Mouse (Mus musculus): Measurements from ENCODE around the gene Rcan1. TPM values are rescaled to one million over a fixed set of nuclear protein-coding genes. Genes with fewer than 3 reads are reported as not detected.

Rcan1 gene
- polyA plus RNA-seq, 1 experiment from 2014 or later, result 36.7 TPM

DNA sequence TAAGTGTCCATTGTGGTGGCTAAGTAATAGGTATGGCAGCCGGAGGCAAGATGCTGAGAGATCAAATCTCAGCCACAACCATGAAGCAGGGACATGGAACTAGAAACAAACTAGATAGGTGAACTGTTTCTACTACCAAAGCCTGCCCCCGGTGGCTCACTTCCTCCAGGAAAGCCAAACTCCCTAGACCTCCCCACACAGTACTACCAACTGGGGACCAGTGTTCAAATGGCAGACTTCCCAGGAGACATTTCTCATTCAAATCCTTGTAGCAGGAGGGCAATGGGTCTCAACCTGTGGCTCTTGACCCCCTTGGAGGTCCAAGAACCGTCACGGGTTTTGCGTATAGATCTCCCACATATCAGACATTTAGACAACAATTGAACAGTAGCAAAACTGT is 3.6 kb downstream of the Rcan1 start:
- no peaks in the 10 kb centered on the region for H3K9me3 ChIP-seq
- no peak overlapping the region for H3K4me3 ChIP-seq
- H3K36me3 ChIP-seq, result no peaks in the 10 kb centered on the region
- H3K27ac ChIP-seq, result no peak overlapping the region
- ATAC-seq (ENCODE audit: insufficient number of reproducible peaks, insufficient read depth, low FRiP score, low TSS enrichment), result no peak
- H3K9ac ChIP-seq, result no peak overlapping the region
- no peak overlapping the region for H3K4me2 ChIP-seq (replicated peaks)
- 0 out of 2 replicates have a peak, but pooled peaks cover 4% of the 10 kb centered on the region for H3K27me3 ChIP-seq
- WGBS, result 72% methylated on average over 5 of the region's 5 CpGs
- peaks cover 14% of the 10 kb centered on the region for H3K4me1 ChIP-seq

DNA sequence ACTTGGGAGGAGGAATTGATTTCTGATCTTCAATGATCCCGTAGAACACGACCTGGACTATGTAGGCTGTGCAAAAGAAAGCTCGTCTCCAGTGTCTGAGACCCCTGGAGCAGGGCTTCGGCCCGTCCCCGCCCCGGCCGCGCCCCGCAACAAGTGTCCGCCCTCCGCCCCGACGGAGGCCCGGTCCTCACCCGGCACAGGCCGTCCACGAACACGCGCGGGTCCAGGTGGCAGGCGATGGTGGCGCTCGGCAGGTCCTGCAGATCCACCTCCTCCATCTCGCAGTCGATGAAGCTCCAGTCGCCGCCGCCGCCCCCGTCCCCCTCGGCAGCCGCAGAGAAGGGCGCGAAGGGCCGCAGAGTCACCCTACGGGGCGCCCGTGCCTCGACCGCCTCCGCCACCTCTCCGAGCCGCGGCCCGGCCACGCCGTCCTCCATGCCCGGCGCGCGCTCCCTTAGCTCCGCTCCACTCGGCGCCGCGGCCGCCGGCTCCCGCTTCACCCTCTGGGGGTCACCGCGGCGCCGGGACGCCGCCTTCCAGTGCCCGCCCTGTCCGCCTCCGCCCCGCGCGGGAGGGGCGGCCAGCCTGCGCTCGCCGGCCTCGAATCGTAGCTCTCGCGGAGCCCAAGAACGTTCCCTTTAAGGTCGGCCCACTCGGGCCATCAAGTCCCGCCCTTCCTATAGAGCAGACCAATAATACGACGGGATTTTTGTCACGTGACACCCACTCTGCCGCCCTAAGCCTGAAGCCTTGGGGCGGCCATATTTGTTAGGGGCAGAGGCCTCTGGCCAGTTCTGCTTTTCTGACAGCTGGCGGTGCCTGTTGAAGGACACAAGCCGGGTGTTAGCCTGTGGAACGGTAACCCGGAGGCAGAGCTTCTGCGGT is 4.8 kb downstream of the Rcan1 start:
- H3K27ac ChIP-seq, result no peak overlapping the region
- peak overlapping the region; percentile 75 for H3K9ac ChIP-seq
- H3K9me3 ChIP-seq, result no peaks in the 10 kb centered on the region
- H3K4me2 ChIP-seq (replicated peaks), result peak overlapping the region; percentile 70
- H3K4me1 ChIP-seq, result peaks cover 17% of the 10 kb centered on the region
- peak; percentile 97 for ATAC-seq (ENCODE audit: insufficient number of reproducible peaks, insufficient read depth, low FRiP score, low TSS enrichment)
- H3K4me3 ChIP-seq, result peak overlapping the region; percentile 82
- no peaks in the 10 kb centered on the region for H3K36me3 ChIP-seq
- H3K27me3 ChIP-seq, result 0 out of 2 replicates have a peak, but pooled peaks cover 4% of the 10 kb centered on the region
- WGBS, result under 1% methylated on average over 94 of the region's 94 CpGs

DNA sequence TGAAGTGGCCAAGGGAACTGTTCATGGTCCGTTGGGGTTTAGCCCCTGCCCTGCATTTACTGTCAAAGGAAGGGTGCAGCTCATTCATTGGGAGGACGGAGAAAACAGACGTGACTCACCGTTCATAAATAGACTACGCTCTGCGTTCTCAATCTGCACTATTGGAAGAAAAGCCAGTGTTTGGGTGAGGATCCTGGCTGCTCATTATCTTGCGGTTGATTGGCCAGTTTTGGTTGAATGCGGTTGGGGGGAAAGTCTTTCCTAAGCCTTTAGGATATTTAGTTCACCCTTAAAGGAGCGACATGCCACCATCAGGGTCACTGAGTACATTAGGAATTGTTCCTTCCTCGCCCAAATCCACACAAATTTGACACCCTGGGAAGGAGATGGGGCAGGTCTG is 5.4 kb downstream of the Rcan1 start:
- H3K4me1 ChIP-seq, result peaks cover 19% of the 10 kb centered on the region
- peak overlapping the region; percentile 82 for H3K4me3 ChIP-seq
- H3K27ac ChIP-seq, result no peak overlapping the region
- H3K36me3 ChIP-seq, result no peaks in the 10 kb centered on the region
- H3K4me2 ChIP-seq (replicated peaks), result peak overlapping the region; percentile 70
- no peaks in the 10 kb centered on the region for H3K9me3 ChIP-seq
- 0 out of 2 replicates have a peak, but pooled peaks cover 4% of the 10 kb centered on the region for H3K27me3 ChIP-seq
- peak overlapping the region; percentile 75 for H3K9ac ChIP-seq
- WGBS, result 15% methylated on average over 10 of the region's 10 CpGs
- ATAC-seq (ENCODE audit: insufficient number of reproducible peaks, insufficient read depth, low FRiP score, low TSS enrichment), result no peak

DNA sequence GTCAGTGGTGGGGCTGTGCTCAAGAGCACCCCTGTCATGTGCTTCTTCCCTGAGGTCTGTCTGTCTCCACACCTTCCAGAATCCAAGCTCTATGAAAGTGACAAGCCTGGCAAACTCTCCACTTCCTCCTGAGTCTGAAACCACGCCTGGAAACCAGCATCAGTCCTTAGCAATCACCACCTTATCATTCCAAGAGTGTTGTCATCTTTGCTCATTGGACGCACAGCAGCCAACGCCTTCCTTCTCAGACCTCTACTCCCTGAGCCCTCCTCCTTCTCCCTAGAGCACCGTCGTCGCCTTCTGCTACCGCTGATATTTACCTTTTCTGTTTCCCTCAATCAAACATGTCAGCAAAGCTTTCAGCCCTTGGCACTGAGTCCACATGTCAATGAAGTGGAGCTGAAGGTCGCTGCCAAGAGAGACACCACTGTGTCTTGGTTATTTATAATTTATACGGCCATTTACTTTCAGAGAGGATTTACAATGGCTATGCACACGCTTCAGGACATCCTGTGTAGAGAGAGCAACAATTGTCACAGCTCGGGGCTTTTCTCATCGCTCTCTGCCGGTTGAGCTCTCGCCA is 6.2 kb downstream of the Rcan1 start:
- no peak overlapping the region for H3K27ac ChIP-seq
- no peaks in the 10 kb centered on the region for H3K9me3 ChIP-seq
- WGBS, result 58% methylated on average over 14 of the region's 14 CpGs
- H3K9ac ChIP-seq, result no peak overlapping the region
- H3K36me3 ChIP-seq, result no peaks in the 10 kb centered on the region
- no peak for ATAC-seq (ENCODE audit: insufficient number of reproducible peaks, insufficient read depth, low FRiP score, low TSS enrichment)
- 0 out of 2 replicates have a peak, but pooled peaks cover 4% of the 10 kb centered on the region for H3K27me3 ChIP-seq
- H3K4me3 ChIP-seq, result peak overlapping the region; percentile 82; the same call in 1 of the 2 replicates
- H3K4me1 ChIP-seq, result peaks cover 20% of the 10 kb centered on the region
- H3K4me2 ChIP-seq (replicated peaks), result peak overlapping the region; percentile 70

DNA sequence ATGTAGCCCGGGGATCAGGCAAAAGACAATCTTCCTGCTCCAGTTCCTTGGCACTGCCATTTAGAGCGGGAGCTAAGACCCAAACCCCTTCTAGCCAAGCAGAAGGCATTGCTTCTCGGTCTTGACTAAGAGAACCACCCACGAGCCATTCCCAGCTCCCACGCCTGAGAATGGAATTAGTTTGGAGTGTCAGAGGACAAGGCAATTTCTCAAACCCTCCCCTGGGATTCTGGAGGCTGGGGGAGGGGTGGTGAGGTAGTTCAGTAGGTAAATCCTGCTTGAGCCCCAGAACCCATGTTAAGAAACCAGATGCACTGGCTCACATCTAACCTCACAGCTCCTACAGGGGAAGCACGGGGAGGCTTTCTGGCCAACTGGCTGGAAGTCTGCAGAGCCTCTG is 9.3 kb downstream of the Rcan1 start:
- Histone ChIP-seq H3K9ac (no peak overlapping the region), H3K27ac (no peak overlapping the region), H3K36me3 (no peaks in the 10 kb centered on the region), H3K27me3 (no peaks in the 10 kb centered on the region), H3K4me1 (peaks cover 20% of the 10 kb centered on the region), H3K4me3 (no peak overlapping the region), H3K9me3 (no peaks in the 10 kb centered on the region), H3K4me2 (replicated peaks) (no peak overlapping the region)
- no peak for ATAC-seq (ENCODE audit: insufficient number of reproducible peaks, insufficient read depth, low FRiP score, low TSS enrichment)
- WGBS, result 73% methylated on average over 6 of the region's 6 CpGs

DNA sequence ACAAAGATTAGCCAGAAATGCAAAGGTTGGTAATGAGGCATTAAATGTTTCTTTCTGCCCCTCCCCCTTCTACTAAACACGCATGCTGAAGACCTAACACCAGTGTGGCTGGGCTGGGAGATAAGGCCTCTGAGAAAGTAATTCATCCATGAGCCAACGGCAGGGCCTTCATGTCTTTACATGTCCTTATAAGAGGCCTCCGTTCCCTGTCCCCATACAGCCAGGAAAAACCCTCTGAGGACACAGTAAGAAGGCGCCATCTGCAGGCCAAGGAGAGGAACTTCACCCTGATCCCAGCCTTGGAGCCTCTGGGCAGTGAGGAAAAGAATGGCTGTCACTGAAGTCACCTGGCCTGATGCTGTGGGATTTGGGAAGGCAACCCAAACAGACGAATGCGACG is 13.1 kb downstream of the Rcan1 start:
- ATAC-seq (ENCODE audit: insufficient number of reproducible peaks, insufficient read depth, low FRiP score, low TSS enrichment), result 0 out of 2 replicates have a peak, but pooled peaks have one; percentile 28
- Histone ChIP-seq H3K9me3 (no peaks in the 10 kb centered on the region), H3K4me3 (no peak overlapping the region), H3K36me3 (no peaks in the 10 kb centered on the region; the same call in 1 of the 2 replicates), H3K9ac (no peak overlapping the region), H3K27me3 (no peaks in the 10 kb centered on the region), H3K4me2 (replicated peaks) (no peak overlapping the region), H3K27ac (no peak overlapping the region), H3K4me1 (peaks cover 6% of the 10 kb centered on the region; the same call in 1 of the 2 replicates)
- WGBS, result 24% methylated on average over 7 of the region's 7 CpGs

DNA sequence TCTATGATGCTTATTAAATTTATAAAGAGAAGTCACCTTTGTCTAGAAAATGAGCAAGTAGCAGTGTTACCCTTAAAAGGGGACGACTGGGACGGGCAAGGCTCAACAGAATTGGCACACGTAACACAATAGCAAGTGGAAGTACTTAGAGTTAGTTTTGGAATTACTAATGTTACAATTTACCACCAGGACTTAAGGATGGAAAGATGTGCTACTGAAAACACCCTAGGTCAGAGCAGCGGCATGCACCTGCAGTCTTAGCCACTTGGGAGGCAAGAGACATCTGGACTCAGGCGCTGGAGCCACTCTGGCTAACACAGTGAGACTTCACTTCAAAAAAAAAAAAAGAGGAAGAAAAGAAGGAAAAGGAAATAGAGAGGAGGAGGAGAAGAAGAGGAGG is 14.7 kb downstream of the Rcan1 start:
- H3K9me3 ChIP-seq, result no peaks in the 10 kb centered on the region
- no peak overlapping the region for H3K9ac ChIP-seq
- no peak overlapping the region for H3K27ac ChIP-seq
- peaks cover 4% of the 10 kb centered on the region; the same call in 1 of the 2 replicates for H3K36me3 ChIP-seq
- 0 out of 2 replicates have a peak, but pooled peaks cover 3% of the 10 kb centered on the region for H3K4me1 ChIP-seq
- no peak overlapping the region for H3K4me3 ChIP-seq
- WGBS, result 87% methylated on average over 5 of the region's 5 CpGs
- no peaks in the 10 kb centered on the region for H3K27me3 ChIP-seq
- H3K4me2 ChIP-seq (replicated peaks), result no peak overlapping the region
- ATAC-seq (ENCODE audit: insufficient number of reproducible peaks, insufficient read depth, low FRiP score, low TSS enrichment), result no peak

DNA sequence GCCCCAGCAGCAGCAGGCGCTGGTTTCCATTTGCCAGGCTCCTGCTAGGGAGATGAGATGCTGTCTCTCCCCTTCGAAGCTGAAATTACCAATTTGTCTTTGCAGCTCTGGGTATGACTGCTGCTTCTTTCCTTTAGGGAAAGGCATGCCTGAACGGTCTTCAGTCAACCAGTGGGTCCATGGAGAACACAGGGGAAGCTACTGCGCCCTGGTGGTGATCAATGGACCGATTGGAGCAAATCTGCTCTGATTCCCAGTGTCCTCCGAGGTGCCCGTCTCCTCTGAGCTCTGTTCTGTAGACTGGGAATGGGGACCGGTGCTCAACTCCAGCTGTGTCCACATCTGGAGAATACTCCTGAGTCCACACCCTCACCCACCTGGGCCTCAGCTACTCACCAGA is 15.2 kb downstream of the Rcan1 start:
- Histone ChIP-seq H3K9me3 (no peaks in the 10 kb centered on the region), H3K4me2 (replicated peaks) (no peak overlapping the region), H3K27ac (no peak overlapping the region), H3K4me1 (0 out of 2 replicates have a peak, but pooled peaks cover 3% of the 10 kb centered on the region), H3K27me3 (no peaks in the 10 kb centered on the region), H3K9ac (no peak overlapping the region), H3K36me3 (peaks cover 6% of the 10 kb centered on the region; the same call in 1 of the 2 replicates), H3K4me3 (no peak overlapping the region)
- 71% methylated on average over 8 of the region's 8 CpGs for WGBS
- ATAC-seq (ENCODE audit: insufficient number of reproducible peaks, insufficient read depth, low FRiP score, low TSS enrichment), result no peak

DNA sequence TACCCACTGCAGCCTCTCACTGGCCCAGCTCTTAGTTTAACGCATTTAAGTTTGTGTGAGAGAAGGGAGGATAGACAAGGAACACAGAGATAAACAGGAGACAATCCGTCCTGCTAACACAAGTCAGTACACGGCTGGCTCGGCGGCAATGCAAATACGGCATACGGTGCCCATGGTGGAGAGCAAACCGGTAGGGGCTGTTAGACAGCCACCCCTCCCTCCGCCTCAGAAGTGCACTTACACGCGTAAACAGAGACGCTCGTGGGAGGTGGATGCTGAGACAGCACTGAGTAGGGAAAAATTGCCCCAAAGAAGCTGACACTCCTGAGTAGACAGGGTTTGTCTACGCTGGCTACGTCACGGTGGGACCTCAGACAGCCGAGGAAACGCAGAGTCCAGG is 16.2 kb downstream of the Rcan1 start:
- Histone ChIP-seq H3K27ac (no peak overlapping the region), H3K9me3 (no peaks in the 10 kb centered on the region), H3K36me3 (peaks cover 6% of the 10 kb centered on the region; the same call in 1 of the 2 replicates), H3K27me3 (no peaks in the 10 kb centered on the region), H3K4me1 (no peaks in the 10 kb centered on the region), H3K9ac (no peak overlapping the region), H3K4me2 (replicated peaks) (no peak overlapping the region), H3K4me3 (no peak overlapping the region)
- WGBS, result 89% methylated on average over 18 of the region's 18 CpGs
- no peak for ATAC-seq (ENCODE audit: insufficient number of reproducible peaks, insufficient read depth, low FRiP score, low TSS enrichment)

DNA sequence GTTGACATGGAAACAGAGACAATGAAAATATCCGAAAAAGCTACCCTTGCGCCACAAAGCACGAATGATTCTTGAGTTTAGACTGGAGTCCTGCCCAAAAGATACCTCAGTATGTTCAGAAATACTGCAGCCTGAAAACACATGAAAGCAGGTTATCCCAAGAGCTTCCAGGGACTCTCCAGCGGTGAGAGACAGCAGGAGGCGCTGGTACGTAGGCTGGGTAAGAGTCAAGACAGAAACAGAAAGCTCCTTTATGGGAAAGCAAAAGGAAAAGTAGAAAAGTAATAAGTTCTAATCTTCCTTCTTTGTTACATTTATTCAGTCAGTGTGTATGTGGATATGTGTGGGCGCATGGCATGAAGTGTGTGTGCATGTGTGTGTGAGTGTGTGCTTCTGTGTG is 16.7 kb downstream of the Rcan1 start:
- H3K9ac ChIP-seq, result no peak overlapping the region
- no peak for ATAC-seq (ENCODE audit: insufficient number of reproducible peaks, insufficient read depth, low FRiP score, low TSS enrichment)
- 94% methylated on average over 7 of the region's 7 CpGs for WGBS

DNA sequence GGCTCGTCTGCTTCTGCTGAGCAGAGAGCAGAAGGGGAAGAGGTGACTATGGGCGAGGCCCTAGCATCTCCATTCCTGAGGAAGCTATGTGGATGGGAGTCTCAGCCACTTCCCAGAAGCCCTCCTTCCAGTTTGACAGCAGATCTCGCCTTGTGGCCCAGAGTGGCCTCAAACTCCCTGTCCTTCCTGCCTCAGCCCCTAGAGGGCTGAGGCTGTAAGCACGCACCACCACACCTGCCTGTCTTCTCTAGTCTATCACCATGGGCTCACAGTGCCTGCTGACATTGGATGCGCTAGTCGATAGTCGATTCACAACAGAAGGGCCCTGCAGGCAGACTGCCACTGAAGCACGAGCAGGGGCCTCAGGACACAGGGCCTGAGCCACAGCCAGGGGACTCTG is 18.1 kb downstream of the Rcan1 start:
- H3K4me1 ChIP-seq, result no peaks in the 10 kb centered on the region
- no peak for ATAC-seq (ENCODE audit: insufficient number of reproducible peaks, insufficient read depth, low FRiP score, low TSS enrichment)
- no peak overlapping the region for H3K4me2 ChIP-seq (replicated peaks)
- peaks cover 9% of the 10 kb centered on the region for H3K36me3 ChIP-seq
- no peak overlapping the region for H3K27ac ChIP-seq
- 61% methylated on average over 8 of the region's 8 CpGs for WGBS
- no peak overlapping the region for H3K4me3 ChIP-seq
- no peaks in the 10 kb centered on the region for H3K27me3 ChIP-seq
- H3K9me3 ChIP-seq, result no peaks in the 10 kb centered on the region
- no peak overlapping the region for H3K9ac ChIP-seq

More for the DNA sequence above, 16.7 kb downstream of the Rcan1 start:
- Histone ChIP-seq H3K9me3 (no peaks in the 10 kb centered on the region), H3K36me3 (peaks cover 6% of the 10 kb centered on the region; the same call in 1 of the 2 replicates), H3K27ac (no peak overlapping the region), H3K4me1 (no peaks in the 10 kb centered on the region), H3K4me2 (replicated peaks) (no peak overlapping the region), H3K4me3 (no peak overlapping the region), H3K27me3 (no peaks in the 10 kb centered on the region)
